Mouse (Mus musculus) heart, adult 2 months (tissue): Measurements from ENCODE around the gene Polr3b.

ENCODE experiments used
- CTCF ChIP-seq: fragments of 200-600 bp; IDR thresholded peaks from 2 replicates; pipeline ENCODE4 v1.8.1; 2022; ENCODE audit warnings: antibody characterized with exemption, mild to moderate bottlenecking, moderate library complexity
- POLR2A ChIP-seq: fragments of 200-500 bp; IDR thresholded peaks from 2 replicates; pipeline ENCODE4 v1.6.1; 2011; ENCODE audit warnings: mild to moderate bottlenecking, low read depth, low read length, control low read depth; ENCODE audit not compliant: insufficient read depth

- TF ChIP-seq POLR2A: no peak
- no peak for TF ChIP-seq CTCF
These were observed 22.0 kb upstream of the Polr3b start for GRCm38 (mm10) chr10:84600136-84600535.
